ENCODE assay signal across 15 mouse cellular contexts in the genomic region with DNA sequence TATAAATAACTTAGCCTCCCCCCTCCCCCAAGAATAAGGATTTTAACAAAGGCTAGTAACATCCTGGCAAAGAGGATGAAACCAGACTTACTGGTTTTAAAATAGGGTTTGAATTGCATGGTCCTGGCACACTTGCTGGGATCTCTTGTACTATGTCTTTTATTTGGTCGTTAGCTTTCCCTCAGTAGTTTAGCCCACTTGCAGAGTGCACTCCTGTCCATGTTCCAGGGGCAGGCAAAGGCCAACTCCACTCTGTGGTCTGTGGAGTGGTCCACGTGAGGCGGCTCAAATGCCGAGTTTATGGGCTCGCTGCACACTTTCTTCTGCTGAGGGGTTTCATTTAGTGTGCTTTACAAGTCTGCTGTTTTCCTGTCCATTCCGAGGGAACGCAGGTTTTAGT. TPM values are rescaled to one million over a fixed set of nuclear protein-coding genes. Genes with fewer than 3 reads are reported as not detected.
DNase-seq lines count a peak whose midpoint lies in the region; TF ChIP-seq lines count a peak whose summit lies in the region.
"Had no signal": no experiment of that assay in that cellular context is flagged by ENCODE, and none has a peak within 500 bp of the region (broad histone marks: within the 10 kb centered on the region; RNA-seq: fewer than 3 reads in every experiment).

No protein-coding gene starts in this region.

- TF ChIP-seq POLR2A in kidney, adult 2 months (IDR thresholded peaks at IDR 0.05; ENCODE audit: low read depth, low read length): no peak

- no peaks in the 10 kb centered on the region for H3K27me3 ChIP-seq in kidney, adult 2 months (replicated peaks; ENCODE audit: control insufficient read depth, insufficient read depth, low read length)
- H3K27me3 ChIP-seq: forebrain, embryonic 13.5 days; liver, embryonic 13.5 days; neural tube, embryonic 12.5 days had no signal

- peak; percentile 50 for DNase-seq in kidney, adult 2 months
- DNase-seq in kidney, postnatal 4 days: no peak
- peak; percentile 20 for DNase-seq in forelimb bud, embryonic 11.5 days (ENCODE audit: low read depth, low spot score)
- DNase-seq in kidney, postnatal 14 days: peak; percentile 41
- peak; percentile 38 for DNase-seq in lung, postnatal 10 days
- no peak for DNase-seq in urinary bladder, adult 2 months (ENCODE audit: low spot score)
- DNase-seq in gastrocnemius, adult 8-10 months (ENCODE audit: low spot score in 2 of 2): no peak
- DNase-seq: adrenal gland, adult 2 months; cerebellum, adult 11 months; heart, adult 11 months; liver, embryonic 13.5 days; thymus, adult 2 months had no signal

- WGBS in kidney, adult 2 months: 40% methylated on average over 7 of the region's 7 CpGs

- H3K4me3 ChIP-seq in kidney, adult 2 months (ENCODE audit: insufficient read depth, low read depth, low read length): no peak overlapping the region
- H3K4me3 ChIP-seq: forebrain, embryonic 13.5 days; hindbrain, embryonic 10.5 days; liver, embryonic 13.5 days; neural tube, embryonic 12.5 days had no signal

- TF ChIP-seq CTCF in kidney, adult 2 months (conservative IDR thresholded peaks at IDR 0.05; ENCODE audit: insufficient read depth, insufficient read length, low read depth, low read length): no peak

- H3K36me3 ChIP-seq in kidney, adult 2 months (ENCODE audit: control insufficient read depth, insufficient read depth, low read length): peaks cover 4% of the 10 kb centered on the region; the same call in 1 of the 2 replicates

- H3K27ac ChIP-seq in kidney, adult 2 months (ENCODE audit: insufficient read depth, low read depth, low read length): peak overlapping the region; percentile 65; the same call in 1 of the 2 replicates
- H3K27ac ChIP-seq: forebrain, embryonic 13.5 days; hindbrain, embryonic 10.5 days; liver, embryonic 13.5 days; neural tube, embryonic 12.5 days had no signal

- peaks cover 32% of the 10 kb centered on the region; the same call in 1 of the 2 replicates for H3K4me1 ChIP-seq in kidney, adult 2 months (ENCODE audit: control insufficient read depth, insufficient read depth, low read length)

RNA-seq across cellular contexts. Expression of a gene that starts 3.2 kb away (rescaled TPM):
- polyA plus RNA-seq in kidney, adult 2 months (2012; rRNA removed): 38.2 and 39.7 TPM in 2 replicates
- polyA plus RNA-seq in urinary bladder, adult 2 months (2012; rRNA removed): 15.5 and 19.7 TPM in 2 replicates
- 1 to 10 TPM; 4.5 to 5.7 (median 5.3) TPM for total RNA-seq in gastrocnemius, adult 8-10 months (2022)

RNA-seq across cellular contexts. Expression of a gene that starts 4.3 kb away (rescaled TPM):
- polyA plus RNA-seq in kidney, adult 2 months (2012; rRNA removed): 73.8 and 80.4 TPM in 2 replicates
- polyA plus RNA-seq in urinary bladder, adult 2 months (2012; rRNA removed): 99.3 and 101 TPM in 2 replicates
- total RNA-seq in gastrocnemius, adult 8-10 months (2022): 10 to 100 TPM; 56.5 to 61.5 (median 59.3) TPM

RNA-seq across cellular contexts. Expression of a gene that starts 49.8 kb away (rescaled TPM):
- 1.5 and 1.6 TPM in 2 replicates for polyA plus RNA-seq in kidney, adult 2 months (2012; rRNA removed)
- 2.4 and 3.0 TPM in 2 replicates for polyA plus RNA-seq in urinary bladder, adult 2 months (2012; rRNA removed)
- total RNA-seq in gastrocnemius, adult 8-10 months (2022): under 1 TPM in 3 of 4 experiments, not detected in 1; 0.27 to 0.35 (median 0.29) TPM

RNA-seq across cellular contexts. Expression of a gene that starts 59.0 kb away (rescaled TPM):
- 34.7 and 43.8 TPM in 2 replicates for polyA plus RNA-seq in kidney, adult 2 months (2012; rRNA removed)
- polyA plus RNA-seq in urinary bladder, adult 2 months (2012; rRNA removed): 4.8 and 5.2 TPM in 2 replicates
- total RNA-seq in gastrocnemius, adult 8-10 months (2022): 1 to 10 TPM; 1.1 to 2.2 (median 1.9) TPM

Comparison
In these comparisons a context has a peak if more than half of its experiments do, and no peak if none do; other contexts are left out.
1. DNase-seq: peak in kidney, adult 2 months (single experiment), forelimb bud, embryonic 11.5 days (single experiment), kidney, postnatal 14 days (single experiment) and lung, postnatal 10 days (single experiment); none in kidney, postnatal 4 days (0 of 2), urinary bladder, adult 2 months (single experiment) and gastrocnemius, adult 8-10 months (0 of 2).